Mouse (Mus musculus) heart, adult 8-10 months (tissue): ENCODE data around the gene Spout1. TPM values are rescaled to one million over a fixed set of nuclear protein-coding genes. Genes with fewer than 3 reads are reported as not detected.
"Not testable (repeated sequence)": the region's sequence is repeated elsewhere in the genome, so short reads cannot be mapped to it uniquely, and the experiment has no call there.

Experiments used
- DNase-seq: peaks from one replicate; pipeline ENCODE4 v3.0.0; 2022; ENCODE audit warnings: low spot score
- total RNA-seq, 4 experiments: library from RNA; stranded (reverse); gene quantifications; 2 replicates each; pipeline ENCODE4 v1.2.4; 2022

The Spout1 gene
- total RNA-seq, 4 experiments from 2014 or later = 5.3 to 6.3 (median 6.0) TPM

GRCm38 (mm10) chr2:30178711-30179110, 452 bp upstream of the Spout1 start:
- not testable (repeated sequence) for DNase-seq

GRCm38 (mm10) chr2:30176561-30176960, 1.7 kb downstream of the Spout1 start:
- DNase-seq = no peak

- DNase-seq = no peak
These were observed 2.4 kb downstream of the Spout1 start for GRCm38 (mm10) chr2:30175897-30176296.

DNA sequence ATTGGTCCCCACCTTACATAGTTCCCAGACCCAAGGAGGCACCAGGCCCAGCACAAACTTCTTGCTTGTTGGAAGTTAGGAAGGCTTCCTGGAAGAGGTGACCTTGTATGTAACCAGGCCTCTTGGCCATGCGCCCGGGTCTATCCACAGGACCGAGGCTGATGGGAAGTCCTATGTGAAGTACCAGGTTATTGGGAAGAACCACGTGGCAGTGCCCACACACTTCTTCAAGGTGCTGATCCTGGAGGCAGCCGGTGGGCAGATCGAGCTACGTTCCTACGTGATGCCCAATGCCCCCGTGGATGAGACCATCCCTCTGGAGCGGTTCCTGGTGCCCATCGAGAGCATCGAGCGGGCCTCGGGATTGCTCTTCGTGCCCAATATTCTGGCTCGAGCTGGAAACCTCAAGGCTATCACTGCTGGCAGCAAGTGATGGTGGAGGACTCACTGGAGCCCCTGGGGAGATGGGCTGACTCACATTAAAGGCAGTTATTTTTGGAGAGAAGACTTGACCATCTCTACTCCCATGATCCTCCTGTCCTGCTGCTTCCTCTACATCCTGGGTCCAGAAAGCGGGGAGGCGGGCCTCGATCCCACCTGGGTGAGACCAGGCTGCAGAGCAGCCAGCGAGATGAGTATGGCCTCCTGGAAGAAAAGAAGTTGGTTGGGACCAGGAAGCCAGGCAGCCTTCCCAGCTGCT, 4.6 kb downstream of the Spout1 start:
- peak; percentile 16 for DNase-seq

- no peak for DNase-seq
These were observed 6.3 kb downstream of the Spout1 start for GRCm38 (mm10) chr2:30171997-30172382.

GRCm38 (mm10) chr2:30171371-30171996, 6.8 kb downstream of the Spout1 start, which contains the start of gene Endog:
TSS of gene Endog (plus strand) at chr2:30171493.
- peak; percentile 84 for DNase-seq

DNA sequence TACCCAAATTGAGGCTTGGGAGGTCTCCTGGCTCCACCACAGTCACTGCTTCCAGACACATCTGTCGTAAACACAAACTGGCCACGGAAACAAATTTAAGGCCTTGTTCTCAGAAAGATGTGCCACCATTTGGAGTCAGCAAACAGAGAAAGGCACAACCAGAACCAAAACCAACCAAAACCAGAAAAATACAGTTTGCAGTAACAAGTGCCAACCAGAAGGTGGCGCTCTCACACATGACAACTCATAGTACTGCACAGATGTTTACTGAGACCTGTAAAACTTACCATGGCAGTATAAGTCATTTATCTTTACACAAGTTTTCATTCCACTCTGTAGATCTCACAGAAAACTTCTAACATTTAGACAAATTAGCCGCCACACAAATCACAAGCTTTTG, 11.6 kb downstream of the Spout1 start:
- DNase-seq = no peak

GRCm38 (mm10) chr2:30164340-30164932, 13.8 kb downstream of the Spout1 start:
- DNase-seq = no peak

DNA sequence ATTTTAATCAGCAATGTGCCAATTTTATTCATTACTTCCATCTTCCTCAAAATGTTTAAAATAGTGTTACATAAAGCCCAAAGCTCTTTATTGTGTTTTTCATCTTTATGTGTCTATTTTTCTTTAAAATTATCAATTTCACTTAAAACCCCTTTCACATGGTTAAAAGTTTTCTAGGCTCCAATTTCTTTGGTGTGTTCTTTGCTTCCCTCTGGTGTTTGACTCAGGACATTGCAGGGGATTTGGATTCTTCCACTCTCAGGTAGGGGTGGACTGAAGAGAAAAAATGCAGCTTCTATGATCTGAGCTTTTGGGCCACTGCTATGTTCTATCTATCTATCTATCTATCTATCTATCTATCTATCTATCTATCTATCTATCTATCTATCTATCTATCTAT, 16.4 kb downstream of the Spout1 start:
- DNase-seq = peak; percentile 35

GRCm38 (mm10) chr2:30159871-30160270, 18.4 kb downstream of the Spout1 start:
- not testable (repeated sequence) for DNase-seq

DNA sequence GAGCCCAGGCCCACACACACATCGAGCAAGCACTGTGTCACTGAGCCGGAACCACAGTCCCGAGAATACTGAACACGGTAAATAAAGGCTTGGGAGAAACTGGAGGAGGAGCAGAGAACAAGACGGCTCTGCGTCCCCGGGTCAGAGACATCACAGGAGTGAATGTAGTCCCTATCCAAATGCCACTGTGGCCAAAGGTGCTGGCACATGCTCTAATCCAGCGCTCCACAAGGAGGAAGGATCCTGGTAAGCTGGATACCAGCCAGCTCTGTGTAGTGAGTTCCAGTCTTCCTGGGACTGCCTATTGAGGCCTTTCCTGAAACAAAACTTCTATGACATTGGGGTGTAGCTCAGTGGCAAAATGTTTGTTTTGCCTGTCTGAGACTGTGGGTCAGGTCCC, 25.6 kb downstream of the Spout1 start:
- no peak for DNase-seq

- no peak for DNase-seq
These were observed 26.4 kb downstream of the Spout1 start for GRCm38 (mm10) chr2:30151840-30152239.

DNA sequence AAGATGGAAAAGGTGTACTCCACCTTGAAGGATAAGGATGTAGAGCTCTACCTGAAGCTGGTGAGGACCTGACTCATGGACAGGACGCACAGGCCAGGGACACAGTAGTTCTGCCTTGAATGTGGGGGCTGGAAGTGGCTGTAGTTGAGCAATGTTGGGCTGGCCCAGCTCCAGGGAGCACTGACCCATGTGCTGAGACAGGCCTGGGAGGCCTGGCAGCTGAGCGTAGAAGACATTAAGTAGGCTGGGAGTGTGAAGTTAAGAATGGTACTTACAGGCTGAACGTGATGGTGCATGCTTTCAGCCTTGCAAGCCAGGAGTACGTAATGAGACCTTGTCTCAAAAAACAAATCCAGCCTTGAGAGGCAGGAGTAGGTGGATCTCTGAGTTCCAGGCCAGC, 30.8 kb downstream of the Spout1 start:
- DNase-seq = peak; percentile 22

DNA sequence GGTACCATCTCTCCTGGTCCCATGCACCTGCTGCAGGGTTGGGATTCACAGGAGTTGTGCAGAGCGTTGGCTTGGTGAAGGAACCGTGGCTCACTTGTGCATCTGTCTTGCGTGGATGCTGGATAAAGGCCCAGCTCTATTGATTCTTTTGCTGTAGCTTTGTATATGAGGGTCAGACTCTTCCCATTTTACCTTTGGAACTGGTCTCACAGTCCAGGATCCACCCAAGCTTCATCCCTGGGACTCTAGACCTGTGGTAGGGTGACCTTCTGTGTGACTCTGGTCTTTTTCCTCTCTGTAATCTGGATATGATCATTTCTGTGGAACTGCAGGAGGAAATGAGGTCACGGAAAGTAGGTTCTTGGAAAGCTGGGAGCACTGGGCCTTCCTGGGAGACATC, 33.8 kb downstream of the Spout1 start:
- DNase-seq = no peak

- DNase-seq = not testable (repeated sequence)
These were observed 38.2 kb downstream of the Spout1 start for GRCm38 (mm10) chr2:30140021-30140420.

DNA sequence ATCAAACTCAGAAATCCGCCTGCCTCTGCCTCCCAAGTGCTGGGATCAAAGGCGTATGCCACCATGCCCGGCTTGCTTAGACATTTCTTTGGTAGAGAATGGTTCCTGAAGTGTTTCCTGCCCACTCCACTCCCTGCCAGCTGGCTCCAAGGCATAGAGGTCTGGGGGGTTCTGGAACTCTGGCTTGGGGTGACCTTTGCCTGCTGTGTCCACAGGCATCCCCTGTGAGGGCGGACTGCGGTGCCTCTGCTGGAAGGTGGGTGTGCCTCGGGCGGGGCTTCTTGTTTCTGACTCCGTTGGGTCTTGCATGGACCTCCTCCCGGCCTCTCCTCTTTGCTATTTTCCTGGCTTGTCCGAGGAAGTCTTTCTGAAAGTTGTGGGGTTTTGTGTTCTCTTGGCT, 41.8 kb downstream of the Spout1 start:
- DNase-seq = no peak

- DNase-seq = no peak
These were observed 43.2 kb downstream of the Spout1 start for GRCm38 (mm10) chr2:30134928-30135620.

DNA sequence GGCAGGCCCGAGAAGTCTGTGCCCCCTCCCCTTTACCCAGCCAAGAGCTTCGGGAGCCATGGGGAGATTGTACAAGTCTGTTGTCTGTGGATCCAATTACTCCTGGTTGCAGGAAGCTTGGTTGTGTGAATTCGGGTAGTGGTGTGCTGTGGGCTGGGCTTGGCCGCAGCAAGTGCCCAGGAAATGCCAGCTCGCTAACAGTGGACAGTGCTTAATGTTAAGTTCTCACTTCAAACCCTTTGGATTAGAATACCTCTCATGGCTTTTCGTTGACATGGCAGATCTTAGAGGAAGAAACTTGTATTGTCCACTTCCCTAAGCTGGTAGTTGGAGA, 43.9 kb downstream of the Spout1 start:
- no peak for DNase-seq

DNA sequence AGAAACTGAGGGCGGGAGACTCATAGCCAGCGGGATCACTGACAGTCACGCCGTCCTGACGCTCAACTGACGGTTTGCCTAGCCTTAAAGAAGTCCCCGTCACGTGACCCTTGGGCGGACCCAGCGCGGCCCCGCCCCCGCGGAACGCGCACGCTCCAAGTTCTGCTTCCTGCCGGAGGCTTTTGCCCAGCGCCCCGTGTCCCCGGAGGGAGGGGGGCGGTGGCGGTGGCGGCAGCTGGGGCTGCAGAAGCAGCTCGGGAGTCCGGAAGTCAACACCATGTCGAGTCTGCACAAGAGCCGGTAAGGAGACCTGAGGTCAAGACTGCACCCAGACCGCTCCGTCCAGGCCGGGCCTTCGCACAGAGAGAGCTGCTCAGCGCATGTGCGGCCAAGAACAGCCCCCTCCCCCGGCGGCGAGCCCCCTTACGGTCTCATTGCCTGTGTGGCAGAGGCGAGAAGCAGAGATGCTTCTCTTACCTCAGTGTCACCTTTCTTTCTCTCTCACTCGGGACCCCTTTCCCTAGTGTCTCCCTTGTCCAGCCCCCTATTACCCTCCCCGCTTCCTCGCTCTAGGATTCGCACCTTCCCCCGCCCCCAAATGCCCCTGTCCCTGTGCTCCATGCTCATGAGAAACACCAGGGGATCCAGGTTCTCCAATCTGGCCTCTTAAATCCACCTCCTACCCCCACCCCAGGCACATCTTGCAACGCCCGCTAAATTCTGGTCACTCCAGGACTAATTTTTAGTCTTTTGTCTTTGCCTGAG, 44.5 kb downstream of the Spout1 start, which contains the start of gene Tbc1d13:
Gene Tbc1d13 (plus strand): TSS at position 134 of the 765 bp plus-strand sequence.
- DNase-seq = peak; percentile 99

- DNase-seq = peak; percentile 40
These were observed 45.3 kb downstream of the Spout1 start for GRCm38 (mm10) chr2:30132801-30133612.

GRCm38 (mm10) chr2:30131240-30131639, 47.0 kb downstream of the Spout1 start:
- not testable (repeated sequence) for DNase-seq
